Mouse (Mus musculus) liver, embryonic 14.5 days (tissue): ENCODE results near the gene Gpr35.

ENCODE experiments used
- CTCF ChIP-seq: IDR thresholded peaks from 2 replicates; pipeline ENCODE4 v1.5.1; 2016; ENCODE audit warnings: antibody characterized with exemption, low read depth, control low read depth
- EP300 ChIP-seq: IDR thresholded peaks from 2 replicates; pipeline ENCODE4 v1.6.1; 2016; ENCODE audit warnings: antibody characterized with exemption, low read depth

DNA sequence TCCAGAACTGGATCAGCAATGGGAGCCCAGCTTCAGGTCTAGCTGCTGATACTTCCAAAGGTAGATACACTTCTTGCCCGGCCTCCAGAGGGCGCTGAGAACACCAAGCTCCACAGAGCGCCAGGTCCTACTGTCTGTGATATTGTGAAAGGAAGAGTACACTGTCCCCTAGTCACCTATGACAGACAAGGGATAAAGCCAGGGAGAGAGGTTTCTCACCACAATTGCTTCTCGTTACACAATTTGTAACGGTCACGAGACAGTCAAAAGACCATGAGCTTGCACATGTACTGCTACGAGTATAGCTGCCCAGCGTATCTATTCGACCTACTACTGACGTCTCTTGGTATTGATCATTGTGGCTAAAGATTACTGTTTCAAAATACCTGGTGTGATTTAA lies 78.7 kb downstream of the Gpr35 start:
- TF ChIP-seq CTCF (peak; percentile 48), EP300 (no peak)
